Mouse (Mus musculus) neural tube, embryonic 14.5 days (tissue): ENCODE data around the gene Cstb. TPM values are rescaled to one million over a fixed set of nuclear protein-coding genes. Genes with fewer than 3 reads are reported as not detected.

Experiments used
- ATAC-seq: fragments of 200-750 bp; cut with Nextera tagmentation; 2 replicates; pipeline ENCODE4 v1.8.0; 2017; ENCODE audit warnings: low read depth, mild to moderate bottlenecking, moderate TSS enrichment, moderate library complexity
- H3K27ac ChIP-seq: fragments of 300-500 bp; sonication (generic); 2 replicates; pipeline ENCODE4 v1.5.1; 2014; ENCODE audit warnings: low read depth, mild to moderate bottlenecking, control low read depth, low read length, moderate library complexity, mixed read lengths
- H3K27me3 ChIP-seq: fragments of 300-500 bp; sonication (generic); 2 replicates; pipeline ENCODE4 v1.6.1; 2014; ENCODE audit warnings: low read length; ENCODE audit not compliant: control insufficient read depth, insufficient read depth
- H3K36me3 ChIP-seq: fragments of 300-500 bp; sonication (generic); 2 replicates; pipeline ENCODE4 v1.6.1; 2014; ENCODE audit warnings: low read length, mixed read lengths; ENCODE audit not compliant: control insufficient read depth, insufficient read depth
- H3K4me1 ChIP-seq: fragments of 300-500 bp; sonication (generic); 2 replicates; pipeline ENCODE4 v1.6.1; 2014; ENCODE audit warnings: low read length; ENCODE audit not compliant: control insufficient read depth, insufficient read depth
- H3K4me2 ChIP-seq: fragments of 300-500 bp; sonication (generic); 2 replicates; pipeline ENCODE4 v1.6.1; 2014; ENCODE audit warnings: mild to moderate bottlenecking, low read depth, low read length, control low read depth
- H3K4me3 ChIP-seq: fragments of 300-500 bp; sonication (generic); 2 replicates; pipeline ENCODE4 v1.5.1; 2014; ENCODE audit warnings: low read depth, low read length, control low read depth, mixed read lengths
- H3K9ac ChIP-seq: fragments of 300-500 bp; sonication (generic); replicated peaks from 2 replicates; pipeline ENCODE4 v1.6.1; 2014; ENCODE audit warnings: low read depth, mild to moderate bottlenecking, control low read depth, low read length, mixed read lengths
- H3K9me3 ChIP-seq: fragments of 300-500 bp; sonication (generic); 2 replicates; pipeline ENCODE4 v1.6.1; 2016; ENCODE audit warnings: low read length; ENCODE audit not compliant: control insufficient read depth
- WGBS: fragments of 180-500 bp; shearing (Covaris S2); extraction: QIAGEN DNeasy Blood & Tissue Kit; methylation state at CpG from one replicate; pipeline ENCODE4 v1.1.7; 2014; 5-methylcytosine and 5-hydroxymethylcytosine counted together
- polyA plus RNA-seq: library from polyadenylated mRNA; unstranded; fragments of >200 nt; fragmentation: Nextera tagmentation; extraction: Ambion mirVana; gene quantifications from 2 replicates; pipeline ENCODE4 v1.2.1, GENCODE M21; 2014

Cstb gene
- polyA plus RNA-seq, 1 experiment from 2014 or later: 96.7 TPM

DNA sequence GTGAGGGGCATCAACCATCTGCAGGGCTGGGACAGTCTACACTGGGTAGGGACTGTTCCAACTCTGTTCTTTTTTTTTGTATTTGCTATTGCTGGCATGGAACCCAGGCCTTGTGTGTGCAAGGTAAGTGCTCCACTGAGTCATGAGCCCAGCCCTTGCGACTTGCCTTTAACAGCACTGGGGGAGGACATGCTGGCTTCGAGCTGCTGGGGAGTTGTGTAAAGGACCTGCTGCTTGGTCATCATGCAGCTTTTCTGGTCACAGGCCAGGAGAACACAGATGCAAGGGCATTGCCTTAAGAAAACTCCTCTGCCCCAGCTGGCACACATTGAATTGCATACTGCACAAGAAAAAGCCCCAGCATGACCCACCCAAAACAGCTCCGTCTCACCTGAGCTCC is 16.8 kb downstream of the Cstb start:
- Histone ChIP-seq H3K27me3 (no peaks in the 10 kb centered on the region), H3K9ac (no peak overlapping the region), H3K9me3 (no peaks in the 10 kb centered on the region), H3K36me3 (peaks cover 13% of the 10 kb centered on the region), H3K4me1 (no peaks in the 10 kb centered on the region), H3K4me3 (no peak overlapping the region), H3K27ac (no peak overlapping the region), H3K4me2 (no peak overlapping the region)
- WGBS: 94% methylated on average over 3 of the region's 3 CpGs
- ATAC-seq: no peak

DNA sequence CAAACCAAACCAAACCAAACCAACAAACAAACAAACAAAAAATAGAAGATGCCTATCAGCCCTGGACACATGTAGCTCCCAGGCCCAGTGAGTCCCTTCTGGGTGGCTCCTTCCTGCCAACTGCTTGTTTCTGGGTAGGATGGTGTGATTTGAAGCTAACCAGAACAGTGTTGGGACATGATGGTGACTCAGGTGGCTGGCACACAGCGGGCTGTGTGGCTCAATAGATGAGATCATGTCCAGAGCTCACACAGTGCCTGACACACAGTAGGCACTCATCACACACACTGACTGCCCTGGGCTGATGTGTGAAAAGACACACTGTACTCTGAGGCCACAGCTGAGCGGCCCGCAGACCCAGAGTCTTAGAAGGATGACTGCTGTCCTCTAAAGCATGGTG is 20.7 kb downstream of the Cstb start:
- H3K9me3 ChIP-seq: no peaks in the 10 kb centered on the region
- H3K27me3 ChIP-seq: no peaks in the 10 kb centered on the region
- no peak overlapping the region for H3K9ac ChIP-seq
- whole genome bisulfite sequencing: 95% methylated on average over 3 of the region's 3 CpGs
- no peak overlapping the region for H3K27ac ChIP-seq
- no peak for ATAC-seq
- no peaks in the 10 kb centered on the region for H3K4me1 ChIP-seq
- no peak overlapping the region for H3K4me3 ChIP-seq
- peaks cover 16% of the 10 kb centered on the region for H3K36me3 ChIP-seq
- no peak overlapping the region for H3K4me2 ChIP-seq

DNA sequence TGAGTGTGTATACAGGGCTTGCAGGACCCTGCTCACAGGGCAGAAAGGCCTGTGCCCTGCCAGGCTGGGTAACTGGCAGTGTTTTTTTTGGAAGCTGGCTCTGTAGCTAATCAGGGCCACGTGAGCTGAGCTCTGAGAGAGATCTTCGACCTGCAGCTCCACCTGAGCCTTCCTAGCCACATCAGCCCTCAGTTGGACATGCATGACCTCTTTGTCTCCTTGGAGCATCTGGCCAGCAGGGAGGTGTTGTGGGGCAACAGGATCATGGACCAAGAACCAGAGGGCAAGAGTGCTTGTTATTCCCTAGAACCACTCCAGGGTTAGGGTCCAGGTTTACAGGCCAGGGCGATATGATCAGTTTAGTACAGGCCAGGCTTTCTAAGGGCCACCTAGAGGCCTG is 21.9 kb downstream of the Cstb start:
- H3K27me3 ChIP-seq: no peaks in the 10 kb centered on the region
- H3K4me2 ChIP-seq: no peak overlapping the region
- 85% methylated on average over 3 of the region's 3 CpGs for WGBS
- no peak for ATAC-seq
- H3K4me3 ChIP-seq: no peak overlapping the region
- 0 out of 2 replicates have a peak, but pooled peaks cover 3% of the 10 kb centered on the region for H3K4me1 ChIP-seq
- peaks cover 16% of the 10 kb centered on the region for H3K36me3 ChIP-seq
- no peak overlapping the region for H3K9ac ChIP-seq
- no peak overlapping the region for H3K27ac ChIP-seq
- no peaks in the 10 kb centered on the region for H3K9me3 ChIP-seq

DNA sequence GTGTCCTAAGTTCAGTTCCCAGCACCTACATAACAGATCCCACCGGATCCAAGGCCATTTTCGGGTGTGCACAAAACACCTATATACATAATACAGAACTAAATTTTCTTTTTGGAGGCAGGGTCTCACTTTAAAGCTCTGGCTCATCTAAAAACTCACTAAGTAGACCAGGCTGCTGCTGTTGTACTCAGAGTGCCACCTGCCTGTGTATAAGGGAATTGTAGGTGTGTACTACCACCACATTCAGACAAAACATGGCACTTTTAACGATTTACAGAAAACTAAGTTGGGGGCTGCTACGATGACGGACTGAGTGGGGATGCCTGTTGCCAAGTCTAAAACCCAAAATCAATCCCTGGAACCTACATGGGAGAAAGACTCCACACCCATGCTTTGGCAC is 25.3 kb downstream of the Cstb start:
- H3K27me3 ChIP-seq: no peaks in the 10 kb centered on the region
- no peak overlapping the region for H3K4me3 ChIP-seq
- no peak overlapping the region for H3K9ac ChIP-seq
- no peak overlapping the region for H3K4me2 ChIP-seq
- H3K36me3 ChIP-seq: peaks cover 16% of the 10 kb centered on the region
- H3K9me3 ChIP-seq: no peaks in the 10 kb centered on the region
- no peak overlapping the region for H3K27ac ChIP-seq
- H3K4me1 ChIP-seq: 0 out of 2 replicates have a peak, but pooled peaks cover 4% of the 10 kb centered on the region
- WGBS: 91% methylated on average over 5 of the region's 5 CpGs
- ATAC-seq: no peak

DNA sequence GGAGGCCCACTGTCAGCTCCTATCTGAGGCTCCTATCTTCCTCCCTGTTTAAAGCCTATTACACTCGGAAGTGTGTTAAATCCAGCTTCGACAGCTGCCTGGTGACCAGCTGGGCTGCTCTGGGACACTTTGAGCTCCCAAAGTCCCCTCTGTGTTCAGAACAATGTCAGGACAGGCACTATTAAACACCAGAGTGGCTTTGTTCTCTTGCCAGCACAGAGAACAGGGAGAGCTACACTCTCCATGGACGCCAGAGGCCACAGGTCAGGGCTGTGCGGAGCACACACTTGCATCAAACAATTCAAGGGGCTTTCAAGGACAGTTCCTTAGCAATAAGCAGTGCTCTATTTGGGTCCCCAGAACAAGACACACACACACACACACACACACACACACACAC is 27.2 kb downstream of the Cstb start:
- no peak for ATAC-seq

DNA sequence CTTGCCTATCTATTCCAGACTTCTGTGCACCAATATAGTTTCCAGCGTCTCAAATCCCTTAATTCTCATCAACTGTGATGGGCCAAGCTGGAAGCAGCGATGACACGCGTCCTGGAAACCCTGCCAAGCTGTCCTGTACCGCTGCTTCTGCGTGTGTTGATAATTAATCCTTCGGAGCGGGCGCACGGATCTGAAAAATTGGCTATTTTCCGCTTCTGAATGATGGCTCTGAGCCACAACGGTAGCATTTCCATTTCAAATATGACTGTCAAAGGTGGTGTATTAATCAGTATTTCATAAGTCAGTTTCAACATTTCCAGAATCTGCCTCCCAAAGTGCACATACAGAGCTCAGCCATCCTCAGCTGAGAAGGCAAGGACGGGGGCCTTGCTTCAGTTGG is 31.2 kb downstream of the Cstb start:
- Histone ChIP-seq H3K4me2 (no peak overlapping the region), H3K9ac (no peak overlapping the region), H3K4me3 (no peak overlapping the region), H3K27me3 (no peaks in the 10 kb centered on the region), H3K27ac (no peak overlapping the region), H3K4me1 (peaks cover 10% of the 10 kb centered on the region; the same call in 1 of the 2 replicates), H3K9me3 (no peaks in the 10 kb centered on the region), H3K36me3 (no peaks in the 10 kb centered on the region)
- WGBS: 72% methylated on average over 13 of the region's 13 CpGs
- ATAC-seq: no peak

More for the DNA sequence above, 27.2 kb downstream of the Cstb start:
- Histone ChIP-seq H3K9me3 (no peaks in the 10 kb centered on the region), H3K27ac (no peak overlapping the region), H3K36me3 (0 out of 2 replicates have a peak, but pooled peaks cover 4% of the 10 kb centered on the region), H3K27me3 (no peaks in the 10 kb centered on the region), H3K4me3 (no peak overlapping the region), H3K4me2 (no peak overlapping the region), H3K4me1 (0 out of 2 replicates have a peak, but pooled peaks cover 4% of the 10 kb centered on the region), H3K9ac (no peak overlapping the region)
- WGBS: 14% methylated on average over 4 of the region's 4 CpGs

DNA sequence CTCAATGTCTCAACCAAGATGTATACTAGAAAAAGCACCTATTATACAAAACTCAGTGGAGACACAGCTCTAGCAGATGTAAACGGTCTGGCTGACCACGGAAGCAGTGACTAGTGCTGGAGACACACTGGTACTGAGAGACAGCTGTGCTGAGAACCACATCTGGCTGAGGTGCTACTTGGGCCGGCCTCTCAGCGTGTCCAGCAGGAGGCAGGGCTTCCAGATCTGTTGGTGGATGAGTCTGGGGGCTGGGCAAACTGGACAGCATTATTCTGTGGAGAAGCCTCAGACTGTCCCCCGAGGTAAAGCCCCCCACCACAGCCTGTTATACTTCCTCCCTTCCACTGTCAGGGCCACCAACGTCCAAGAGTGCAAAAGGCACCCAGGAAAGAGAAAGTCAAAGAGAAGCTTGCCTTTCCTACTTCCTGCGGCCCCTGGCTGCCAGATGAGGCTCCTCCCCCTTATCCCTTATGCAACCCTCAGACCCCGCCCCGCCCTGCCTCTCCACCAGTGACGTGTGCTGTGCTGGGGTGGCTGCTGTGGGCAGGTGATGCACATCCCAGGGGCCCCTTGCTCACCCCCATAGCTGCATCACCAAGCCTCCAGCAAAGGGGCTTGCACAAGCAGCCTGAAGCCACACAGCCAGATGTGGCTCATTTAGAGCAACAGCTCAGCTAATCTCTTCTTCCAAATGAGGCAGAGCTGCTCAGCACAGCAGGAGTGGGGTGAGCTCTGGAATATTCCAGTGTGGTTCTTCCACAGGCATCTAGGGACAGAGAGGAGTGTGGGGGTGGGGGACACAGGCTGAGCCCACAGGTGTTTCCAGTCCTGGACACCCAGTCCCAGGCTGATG is 32.3 kb downstream of the Cstb start:
- H3K9me3 ChIP-seq: no peaks in the 10 kb centered on the region
- H3K4me1 ChIP-seq: peaks cover 5% of the 10 kb centered on the region; the same call in 1 of the 2 replicates
- no peak overlapping the region for H3K9ac ChIP-seq
- ATAC-seq: peak; percentile 22; the same call in 1 of the 2 replicates
- 33% methylated on average over 10 of the region's 10 CpGs for WGBS
- H3K36me3 ChIP-seq: no peaks in the 10 kb centered on the region
- H3K27ac ChIP-seq: no peak overlapping the region
- no peak overlapping the region for H3K4me3 ChIP-seq
- H3K27me3 ChIP-seq: no peaks in the 10 kb centered on the region
- no peak overlapping the region for H3K4me2 ChIP-seq

DNA sequence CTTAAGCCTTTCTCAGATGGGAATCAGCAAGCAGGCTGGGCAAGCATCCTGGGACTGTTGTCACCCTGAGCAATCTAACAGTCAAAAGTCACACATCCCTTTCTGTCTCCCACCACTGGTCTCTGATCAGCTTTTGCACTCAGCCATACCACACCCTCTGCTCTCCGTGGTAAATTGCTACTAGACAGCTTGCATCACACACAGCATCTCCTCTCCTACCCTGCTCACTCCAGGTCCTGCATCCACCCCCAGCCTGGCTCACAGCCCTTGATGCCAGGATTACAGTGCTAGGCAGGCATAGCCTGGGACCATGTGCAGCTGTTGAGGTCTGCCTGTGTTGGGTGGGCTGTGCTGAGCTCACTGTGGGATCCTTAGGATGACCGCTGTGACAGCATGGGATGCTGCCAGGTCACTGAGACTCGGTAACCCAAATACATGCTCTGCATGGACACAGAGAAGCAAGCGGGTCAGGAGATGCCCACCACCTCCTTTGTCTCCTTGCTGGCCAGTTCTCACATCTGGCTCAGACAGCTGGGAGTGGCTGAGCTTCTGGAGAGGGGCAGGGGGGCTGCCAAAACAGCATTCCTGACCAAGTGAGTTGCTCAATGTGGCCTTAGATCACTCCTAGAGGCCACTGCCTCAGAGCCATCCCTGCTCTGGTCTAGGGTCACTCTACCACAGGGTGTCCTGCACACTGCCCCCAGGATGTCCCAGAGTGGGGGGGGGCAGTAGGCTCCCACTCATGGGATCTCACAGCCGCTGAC is 33.1 kb downstream of the Cstb start:
- Histone ChIP-seq H3K36me3 (no peaks in the 10 kb centered on the region), H3K4me1 (peaks cover 6% of the 10 kb centered on the region), H3K27me3 (no peaks in the 10 kb centered on the region), H3K4me2 (no peak overlapping the region), H3K9ac (no peak overlapping the region), H3K4me3 (no peak overlapping the region), H3K27ac (no peak overlapping the region), H3K9me3 (no peaks in the 10 kb centered on the region)
- WGBS: 63% methylated on average over 5 of the region's 5 CpGs
- no peak for ATAC-seq

DNA sequence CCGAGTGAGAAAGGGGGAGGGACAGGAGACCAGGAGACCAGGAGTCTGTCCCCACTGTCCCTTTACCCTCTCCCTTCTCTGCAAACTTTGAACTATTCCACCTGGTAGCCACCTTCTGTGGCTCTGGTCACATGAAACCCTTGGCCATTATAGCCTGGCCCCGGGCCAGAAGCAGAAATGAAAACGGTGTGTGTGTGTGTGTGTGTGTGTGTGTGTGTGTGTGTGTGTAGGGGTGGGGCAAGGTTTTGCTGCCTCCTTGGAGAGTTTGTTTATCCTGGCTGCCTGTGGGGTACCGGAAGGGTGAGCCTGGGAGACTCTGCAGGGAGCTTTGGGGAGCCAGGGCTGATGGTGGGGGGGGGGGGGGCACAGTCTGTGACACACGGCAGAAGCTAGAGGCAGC is 35.0 kb downstream of the Cstb start:
- no peak overlapping the region for H3K4me2 ChIP-seq
- H3K36me3 ChIP-seq: no peaks in the 10 kb centered on the region
- WGBS: 75% methylated on average over 5 of the region's 5 CpGs
- H3K4me1 ChIP-seq: peaks cover 12% of the 10 kb centered on the region
- no peak for ATAC-seq
- no peak overlapping the region for H3K27ac ChIP-seq
- H3K4me3 ChIP-seq: no peak overlapping the region
- H3K9me3 ChIP-seq: no peaks in the 10 kb centered on the region
- no peaks in the 10 kb centered on the region for H3K27me3 ChIP-seq
- no peak overlapping the region for H3K9ac ChIP-seq
